Mouse (Mus musculus) liver, embryonic 16.5 days (tissue): ENCODE measurements around the gene Hoxa2. TPM values are rescaled to one million over a fixed set of nuclear protein-coding genes. Genes with fewer than 3 reads are reported as not detected.

ENCODE experiments used
- ATAC-seq: fragments of 200-750 bp; cut with Nextera tagmentation; 2 replicates; pipeline ENCODE4 v1.8.0; 2017; ENCODE audit warnings: low read depth, mild to moderate bottlenecking, moderate number of reproducible peaks, moderate library complexity
- H3K27ac ChIP-seq: fragments of 300-500 bp; sonication (generic); 2 replicates; pipeline ENCODE4 v1.5.1; 2014; ENCODE audit warnings: mild to moderate bottlenecking, low read length
- H3K27me3 ChIP-seq: fragments of 300-500 bp; sonication (generic); 2 replicates; pipeline ENCODE4 v1.6.1; 2014; ENCODE audit warnings: low read depth, low read length, mixed read lengths; ENCODE audit not compliant: control insufficient read depth, insufficient read depth
- H3K36me3 ChIP-seq: fragments of 300-500 bp; sonication (generic); 2 replicates; pipeline ENCODE4 v1.6.1; 2014; ENCODE audit warnings: mild to moderate bottlenecking; ENCODE audit not compliant: control insufficient read depth, insufficient read depth
- H3K4me1 ChIP-seq: fragments of 300-500 bp; sonication (generic); 2 replicates; pipeline ENCODE4 v1.6.1; 2014; ENCODE audit warnings: low read depth, low read length, mixed read lengths; ENCODE audit not compliant: control insufficient read depth
- H3K4me2 ChIP-seq: fragments of 300-500 bp; sonication (generic); 2 replicates; pipeline ENCODE4 v1.6.1; 2014; ENCODE audit warnings: low read depth, low read length, mixed read lengths
- H3K4me3 ChIP-seq: fragments of 300-500 bp; sonication (generic); 2 replicates; pipeline ENCODE4 v1.5.1; 2014; ENCODE audit warnings: low read depth, mild to moderate bottlenecking, low read length
- H3K9ac ChIP-seq: fragments of 300-500 bp; sonication (generic); 2 replicates; pipeline ENCODE4 v1.6.1; 2014; ENCODE audit warnings: low read depth, low read length
- H3K9me3 ChIP-seq: fragments of 300-500 bp; sonication (generic); replicated peaks from 2 replicates; pipeline ENCODE4 v1.6.1; 2016; ENCODE audit warnings: low read length; ENCODE audit not compliant: control insufficient read depth
- WGBS: fragments of 180-500 bp; shearing (Covaris S2); extraction: QIAGEN DNeasy Blood & Tissue Kit; methylation state at CpG from one replicate; pipeline ENCODE4 v1.1.7; 2014; ENCODE audit not compliant: insufficient replicate concordance; 5-methylcytosine and 5-hydroxymethylcytosine counted together
- polyA plus RNA-seq: library from polyadenylated mRNA; unstranded; fragments of >200 nt; fragmentation: Nextera tagmentation; extraction: Ambion mirVana; gene quantifications from 2 replicates; pipeline ENCODE4 v1.2.1, GENCODE M21; 2015

Hoxa2 gene
- polyA plus RNA-seq, 1 experiment from 2014 or later: 0.44 TPM

DNA sequence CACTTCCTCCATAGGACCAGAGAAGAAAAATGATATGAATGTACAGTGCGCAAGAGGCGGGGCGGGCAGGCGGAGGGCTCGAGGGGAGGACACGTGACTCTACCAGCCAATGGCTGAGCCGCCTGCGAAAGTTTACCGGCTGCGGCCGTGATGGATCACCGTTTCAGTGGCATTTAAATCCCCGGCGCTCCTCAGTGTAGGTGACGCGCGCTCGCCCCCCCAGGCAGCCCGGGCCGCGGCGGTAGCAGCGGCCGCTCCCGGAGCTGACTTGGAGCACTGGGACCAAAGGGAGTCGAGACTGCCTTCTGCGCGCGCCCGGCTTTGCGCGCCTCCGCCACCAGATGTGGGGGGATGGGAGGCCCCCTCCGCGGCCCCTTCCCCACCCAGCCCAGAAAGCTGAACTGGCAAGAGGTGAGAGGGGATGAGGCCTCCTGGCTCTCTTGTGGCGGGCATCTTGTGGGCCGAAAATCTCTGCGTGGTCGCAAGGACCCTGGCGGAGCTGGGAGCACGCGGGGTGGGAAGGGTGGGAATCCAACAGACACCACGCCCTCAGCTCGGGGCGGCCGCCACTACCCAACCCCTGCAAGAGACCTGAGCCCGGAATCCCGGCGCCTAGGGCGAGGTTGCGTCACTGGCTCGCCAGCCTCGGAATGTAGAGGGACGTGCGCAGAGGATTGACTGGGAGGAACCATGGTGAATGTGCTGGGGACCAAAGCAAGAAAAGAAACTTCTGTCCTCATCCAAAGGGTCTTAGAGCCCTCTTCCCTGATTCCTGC, 6.2 kb downstream of the Hoxa2 start, which contains the start of gene Hoxa1:
Gene Hoxa1 (minus strand): TSS at position 42 of the 776 bp plus-strand sequence.
- under 1% methylated on average over 55 of the region's 55 CpGs for WGBS
- H3K9ac ChIP-seq: peak within 1 kb of the TSS; percentile 44
- H3K4me1 ChIP-seq: no peaks in the 10 kb centered on the region
- H3K36me3 ChIP-seq: no peaks in the 10 kb centered on the region
- peak within 1 kb of the TSS; percentile 72 for H3K4me2 ChIP-seq
- H3K27me3 ChIP-seq: peaks cover 90% of the 10 kb centered on the region
- peak within 1 kb of the TSS; percentile 60 for H3K4me3 ChIP-seq
- peak within 1 kb of the TSS; percentile 30; the same call in 1 of the 2 replicates for H3K27ac ChIP-seq
- H3K9me3 ChIP-seq: no peaks in the 10 kb centered on the region
- ATAC-seq: peak; percentile 65

DNA sequence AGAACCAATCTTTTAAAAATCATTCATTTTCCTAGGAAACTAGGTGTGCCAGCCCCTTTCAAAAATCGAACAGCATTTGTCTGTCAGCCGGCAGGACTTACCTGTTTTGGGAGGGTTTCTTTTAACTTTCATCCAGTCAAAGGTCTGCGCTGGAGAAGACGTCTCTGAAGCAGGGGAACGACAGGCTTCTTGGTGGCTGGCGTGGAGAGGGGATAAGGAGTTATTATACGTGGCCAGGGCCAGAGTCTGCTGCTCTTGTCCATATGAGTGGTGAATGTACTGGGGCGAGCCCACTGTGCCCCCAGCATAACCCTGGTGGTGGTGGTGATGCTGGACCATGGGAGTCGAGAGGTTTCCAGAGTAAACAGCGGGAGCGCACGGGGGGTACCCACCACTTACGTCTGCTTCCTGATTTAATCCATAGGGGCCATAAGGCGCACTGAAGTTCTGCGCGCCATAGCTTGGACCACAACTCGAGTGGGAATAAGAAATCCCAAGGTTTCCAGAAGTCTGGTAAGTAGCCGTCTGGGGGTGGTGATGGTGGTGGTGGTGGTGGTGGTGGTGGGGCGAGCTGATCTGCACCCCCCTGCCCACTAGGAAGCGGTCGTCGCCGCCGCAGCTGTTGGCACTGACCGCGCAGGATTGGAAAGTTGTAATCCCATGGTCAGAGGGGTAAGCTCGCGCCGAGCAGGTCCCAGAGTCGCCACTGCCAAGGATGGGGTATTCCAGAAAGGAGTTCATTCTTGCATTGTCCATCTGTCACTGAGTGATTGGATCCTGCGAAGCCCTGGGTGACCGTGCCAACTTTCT, 7.0 kb downstream of the Hoxa2 start:
- Histone ChIP-seq H3K27me3 (peaks cover 90% of the 10 kb centered on the region), H3K4me2 (peak overlapping the region; percentile 72), H3K4me1 (no peaks in the 10 kb centered on the region), H3K9ac (no peak overlapping the region), H3K27ac (no peak overlapping the region), H3K4me3 (peak overlapping the region; percentile 60), H3K36me3 (no peaks in the 10 kb centered on the region), H3K9me3 (no peaks in the 10 kb centered on the region)
- WGBS: 1% methylated on average over 32 of the region's 32 CpGs
- no peak for ATAC-seq

DNA sequence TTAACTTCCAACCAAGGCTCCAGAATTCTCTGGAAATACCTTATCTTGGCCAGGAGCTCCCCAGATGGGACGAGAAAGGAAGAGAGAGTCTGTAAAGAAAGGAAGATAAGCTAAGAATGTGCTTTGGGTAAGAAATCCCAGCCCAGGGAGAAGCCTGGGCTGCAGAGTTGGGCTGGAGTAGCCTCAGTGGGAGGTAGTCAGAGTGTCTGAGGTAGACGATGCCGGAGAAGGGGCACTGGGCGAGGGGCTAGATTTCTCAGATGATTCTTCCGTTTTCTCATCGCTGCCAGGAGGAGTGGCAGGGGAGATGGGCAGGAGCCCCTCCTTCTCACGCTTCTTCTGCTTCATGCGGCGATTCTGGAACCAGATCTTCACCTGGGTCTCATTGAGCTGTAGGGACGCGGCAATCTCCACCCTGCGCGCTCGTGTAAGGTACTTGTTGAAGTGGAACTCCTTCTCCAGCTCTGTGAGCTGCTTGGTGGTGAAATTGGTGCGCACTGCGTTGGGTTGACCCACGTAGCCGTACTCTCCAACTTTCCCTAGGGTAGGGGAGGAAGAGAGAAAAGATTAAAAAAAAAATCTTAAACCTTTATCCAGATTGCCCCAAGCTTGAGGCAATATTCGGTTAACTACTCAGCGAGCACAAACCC, 8.0 kb downstream of the Hoxa2 start:
- Histone ChIP-seq H3K27ac (no peak overlapping the region), H3K9ac (no peak overlapping the region), H3K9me3 (no peaks in the 10 kb centered on the region), H3K36me3 (no peaks in the 10 kb centered on the region), H3K4me1 (no peaks in the 10 kb centered on the region), H3K27me3 (peaks cover 90% of the 10 kb centered on the region), H3K4me2 (no peak overlapping the region), H3K4me3 (no peak overlapping the region)
- ATAC-seq: no peak
- WGBS: 4% methylated on average over 20 of the region's 20 CpGs

DNA sequence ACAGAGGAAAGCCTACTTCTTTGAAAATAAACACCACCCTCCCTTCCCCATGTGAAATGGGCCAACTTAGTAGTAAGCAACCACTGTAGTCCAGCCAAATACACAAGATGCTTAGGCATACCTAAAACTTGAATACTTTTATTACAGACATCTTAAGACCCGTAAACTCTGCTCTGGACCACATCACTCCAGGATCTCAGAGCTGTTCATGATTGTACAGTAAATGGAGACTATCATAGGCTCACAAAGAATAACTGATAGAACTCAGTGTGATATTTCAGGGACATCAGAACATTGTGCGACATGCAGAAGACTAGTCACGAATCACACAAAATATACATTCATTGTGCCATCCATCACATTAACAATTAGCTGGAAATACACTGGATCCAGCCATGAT, 9.2 kb downstream of the Hoxa2 start:
- Histone ChIP-seq H3K4me1 (no peaks in the 10 kb centered on the region), H3K4me2 (no peak overlapping the region), H3K9ac (no peak overlapping the region), H3K4me3 (no peak overlapping the region), H3K27ac (no peak overlapping the region), H3K36me3 (no peaks in the 10 kb centered on the region), H3K9me3 (no peaks in the 10 kb centered on the region), H3K27me3 (peaks cover 88% of the 10 kb centered on the region)
- no peak for ATAC-seq
- 57% methylated on average over 3 of the region's 3 CpGs for WGBS

DNA sequence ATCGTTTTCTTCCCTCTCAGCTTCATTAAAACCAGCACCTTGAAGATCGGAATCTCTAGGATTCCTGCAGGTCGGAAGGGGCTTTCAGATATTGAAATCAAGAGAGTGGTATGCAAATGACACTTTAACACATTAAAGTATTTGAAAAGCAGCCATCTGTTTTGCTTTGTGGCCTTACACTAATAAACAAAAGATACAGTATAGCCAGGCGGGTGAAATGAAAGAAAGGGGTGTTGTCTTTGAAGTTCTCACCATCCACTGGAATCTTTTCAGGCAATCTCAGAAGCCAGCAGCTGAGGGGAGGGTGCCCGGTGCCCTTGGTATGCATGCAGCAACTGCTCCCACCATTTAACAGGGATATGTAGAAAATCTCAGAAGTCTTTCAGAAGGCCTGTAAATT, 10.6 kb downstream of the Hoxa2 start:
- H3K27me3 ChIP-seq: peaks cover 84% of the 10 kb centered on the region
- H3K4me1 ChIP-seq: no peaks in the 10 kb centered on the region
- H3K4me3 ChIP-seq: no peak overlapping the region
- no peaks in the 10 kb centered on the region for H3K9me3 ChIP-seq
- H3K4me2 ChIP-seq: no peak overlapping the region
- WGBS: 44% methylated on average over 5 of the region's 5 CpGs
- no peak overlapping the region for H3K27ac ChIP-seq
- H3K9ac ChIP-seq: no peak overlapping the region
- no peaks in the 10 kb centered on the region for H3K36me3 ChIP-seq
- ATAC-seq: no peak

DNA sequence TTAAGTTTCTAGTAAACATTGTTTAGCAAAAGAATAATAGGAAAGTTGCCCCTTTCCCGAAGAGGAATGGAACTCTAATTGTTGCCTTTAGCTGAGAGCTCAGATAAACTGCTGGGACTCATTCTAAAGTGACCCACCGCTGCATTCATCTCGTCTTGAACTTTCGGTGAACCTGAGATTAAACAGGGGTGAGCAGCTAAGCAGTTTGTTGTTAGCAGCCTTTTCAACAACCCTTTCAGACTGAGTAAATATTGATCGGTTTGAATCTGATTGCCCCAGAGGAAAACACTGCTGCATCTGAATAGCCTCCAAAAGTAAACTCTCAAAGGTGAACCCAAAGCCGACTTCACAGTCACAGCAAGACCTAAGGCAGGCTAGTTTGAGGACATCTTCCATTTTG, 11.4 kb downstream of the Hoxa2 start:
- ATAC-seq: no peak
- Histone ChIP-seq H3K9ac (no peak overlapping the region), H3K4me2 (no peak overlapping the region), H3K4me1 (no peaks in the 10 kb centered on the region), H3K36me3 (no peaks in the 10 kb centered on the region), H3K4me3 (no peak overlapping the region), H3K27me3 (peaks cover 77% of the 10 kb centered on the region), H3K9me3 (no peaks in the 10 kb centered on the region), H3K27ac (no peak overlapping the region)
- WGBS: 6% methylated on average over 6 of the region's 6 CpGs

DNA sequence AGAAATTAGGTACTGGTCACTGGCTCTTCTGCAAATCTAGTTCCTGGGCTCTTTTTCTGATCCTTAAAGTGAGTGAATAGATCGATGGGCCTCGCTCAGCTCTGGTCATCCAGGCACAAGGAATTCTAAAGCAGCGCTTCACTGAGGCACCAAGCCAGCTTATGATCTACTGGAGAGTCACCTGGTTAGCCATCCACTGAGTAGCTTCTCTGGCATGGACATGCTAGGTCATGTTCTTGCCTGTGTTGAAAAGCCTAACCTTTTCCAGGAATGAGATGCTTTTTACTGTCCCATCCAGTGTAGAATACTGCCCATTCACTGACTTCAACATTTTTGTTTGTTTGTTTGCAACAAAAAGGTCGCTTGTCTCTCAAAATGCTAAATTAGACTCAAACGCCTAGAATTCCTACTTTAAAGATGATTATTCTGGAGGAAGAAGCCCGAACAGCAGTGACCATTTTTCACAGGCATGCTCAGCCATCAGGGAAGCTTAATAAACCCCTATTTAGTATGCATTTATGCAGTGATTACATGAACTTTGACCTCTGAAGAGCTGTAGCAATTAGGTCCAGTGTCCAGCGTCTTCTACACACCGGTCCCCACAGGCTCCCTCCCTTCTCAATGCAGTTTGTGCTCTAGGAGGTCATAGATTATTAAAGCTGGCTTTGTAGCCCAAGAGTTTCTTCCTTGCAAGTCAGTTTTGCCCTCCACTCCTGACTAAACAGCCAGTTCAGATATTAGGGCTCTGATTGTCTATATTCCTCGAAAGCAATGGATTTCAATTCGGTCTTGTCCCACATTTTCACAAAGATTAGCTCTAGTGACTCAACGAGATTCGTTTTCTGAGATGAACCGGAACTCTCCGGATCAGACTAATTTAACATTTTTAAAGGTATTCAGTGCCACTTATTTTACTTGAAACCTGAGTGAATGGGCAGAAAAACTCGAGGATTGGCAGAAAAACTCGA, 12.1 kb downstream of the Hoxa2 start:
- 21% methylated on average over 16 of the region's 16 CpGs for WGBS
- H3K4me2 ChIP-seq: no peak overlapping the region
- H3K4me1 ChIP-seq: no peaks in the 10 kb centered on the region
- peaks cover 69% of the 10 kb centered on the region for H3K27me3 ChIP-seq
- no peak overlapping the region for H3K9ac ChIP-seq
- no peak overlapping the region for H3K4me3 ChIP-seq
- H3K36me3 ChIP-seq: no peaks in the 10 kb centered on the region
- ATAC-seq: no peak
- no peak overlapping the region for H3K27ac ChIP-seq
- H3K9me3 ChIP-seq: no peaks in the 10 kb centered on the region

DNA sequence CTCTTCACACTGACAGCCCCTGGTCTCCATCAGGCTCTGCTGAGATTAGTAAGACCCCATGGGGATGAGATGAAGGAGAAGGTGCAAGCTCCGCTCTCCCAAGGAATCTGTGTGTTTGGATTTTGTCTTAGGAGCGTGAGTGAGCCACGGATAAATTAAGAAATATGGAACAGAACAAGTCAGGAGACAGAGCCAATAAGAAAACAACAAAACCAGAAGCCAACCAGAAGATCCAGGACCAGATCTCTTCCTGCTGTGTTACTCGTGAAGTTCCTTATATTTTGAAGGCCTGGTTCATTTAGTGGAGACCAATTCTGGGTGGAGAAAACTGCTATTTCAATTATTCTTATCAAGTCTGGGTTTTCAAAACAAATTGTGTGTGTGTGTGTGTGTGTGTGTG, 13.1 kb downstream of the Hoxa2 start:
- no peak for ATAC-seq
- no peak overlapping the region for H3K4me3 ChIP-seq

More for the DNA sequence above, 13.1 kb downstream of the Hoxa2 start:
- no peak overlapping the region for H3K27ac ChIP-seq
- WGBS: 27% methylated on average over 4 of the region's 4 CpGs
- H3K4me1 ChIP-seq: no peaks in the 10 kb centered on the region
- H3K4me2 ChIP-seq: no peak overlapping the region
- H3K27me3 ChIP-seq: peaks cover 64% of the 10 kb centered on the region
- H3K9me3 ChIP-seq: no peaks in the 10 kb centered on the region
- no peak overlapping the region for H3K9ac ChIP-seq
- no peaks in the 10 kb centered on the region for H3K36me3 ChIP-seq
